Mouse (Mus musculus) cerebral cortex, adult 2 months (tissue): ENCODE measurements around the gene Ifitm5.

Source experiments
- WGBS: fragments of 180-500 bp; shearing (Covaris S2); methylation state at CpG from one replicate; pipeline ENCODE4 v1.1.7; 2018; 5-methylcytosine and 5-hydroxymethylcytosine counted together

Ifitm5 gene

DNA sequence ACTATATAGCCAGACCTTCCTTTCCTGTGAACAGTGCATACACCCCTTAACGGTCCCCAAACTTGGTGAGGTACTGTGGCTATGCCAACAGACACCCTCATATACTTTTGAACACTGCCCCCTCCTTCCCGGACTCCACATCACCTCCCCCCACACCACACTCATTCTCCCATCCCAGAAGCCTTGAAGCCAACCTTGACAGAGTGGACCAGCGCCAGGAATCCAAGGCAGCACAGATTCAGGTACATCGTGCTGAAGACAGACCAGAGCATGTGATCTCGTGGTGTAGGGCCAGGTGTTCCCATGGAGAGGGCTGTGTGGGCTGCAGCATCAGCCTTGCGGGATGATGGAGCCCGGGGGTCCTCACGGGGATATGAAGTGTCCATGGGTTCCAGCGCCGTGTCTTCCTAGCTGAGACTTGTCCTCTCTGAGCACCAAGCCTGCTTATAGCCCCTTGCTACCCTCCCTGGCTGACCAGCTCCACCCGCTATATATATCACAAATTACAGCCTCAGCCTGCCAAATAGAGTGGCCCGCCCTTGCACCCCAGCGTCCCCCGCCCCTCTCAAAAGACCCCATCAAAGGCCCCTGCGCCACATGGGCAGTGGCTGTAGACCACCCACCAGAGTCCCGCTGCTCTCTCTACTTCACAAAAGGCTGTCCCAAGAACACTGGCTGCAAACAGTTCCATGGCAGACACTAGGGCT lies at the start of gene Ifitm5:
TSS of gene Ifitm5 (minus strand) at position 468 of the 707 bp plus-strand sequence.
- WGBS = 78% methylated on average over 16 of the region's 16 CpGs

- WGBS = 86% methylated on average over 11 of the region's 11 CpGs
Observed at GRCm38 (mm10) chr7:140998853-140999700, 49.0 kb upstream of the Ifitm5 start.

DNA sequence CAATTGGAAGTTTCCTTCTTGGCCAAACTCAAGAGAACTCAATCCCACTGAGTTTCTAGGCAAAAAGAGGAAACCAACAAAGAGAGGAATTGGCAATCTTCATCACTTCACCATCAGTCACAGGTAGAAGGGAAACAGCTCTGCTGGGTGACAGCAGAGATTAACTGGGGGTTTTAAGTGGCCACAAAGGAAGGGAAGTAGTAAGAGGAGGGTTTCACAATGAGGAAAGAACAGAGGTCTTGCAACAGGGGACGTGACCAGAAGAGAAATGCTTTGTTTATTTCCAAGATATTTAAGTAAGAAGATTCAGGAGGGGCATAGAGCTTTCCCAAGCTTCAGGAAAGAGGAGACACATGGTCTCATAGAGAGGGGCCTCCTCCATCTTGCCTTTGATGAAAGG lies 47.7 kb upstream of the Ifitm5 start:
- 74% methylated on average over 1 of the region's 1 CpGs for WGBS

GRCm38 (mm10) chr7:140991117-140991689 lies 41.1 kb upstream of the Ifitm5 start:
- 83% methylated on average over 14 of the region's 14 CpGs for WGBS

DNA sequence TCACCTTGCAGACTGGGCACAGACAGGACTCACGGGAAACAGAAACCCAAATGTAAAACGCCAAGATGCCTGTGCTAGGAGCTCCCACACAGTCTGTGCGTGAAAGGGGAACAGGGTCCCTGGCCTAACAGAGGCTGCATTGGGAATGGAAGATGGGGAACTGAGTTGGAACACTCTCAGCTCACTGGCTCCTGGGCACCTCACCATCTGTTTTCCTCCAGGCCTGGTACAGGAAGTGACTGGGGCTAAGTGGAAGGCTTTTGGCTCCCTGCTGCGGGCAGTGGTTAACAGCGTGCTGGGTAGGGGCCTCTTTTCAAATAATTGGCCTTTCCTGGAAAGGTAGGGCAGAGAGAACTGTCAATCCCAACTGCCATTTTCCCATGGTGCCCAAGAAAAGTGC lies 40.5 kb upstream of the Ifitm5 start:
- WGBS = 70% methylated on average over 5 of the region's 5 CpGs

DNA sequence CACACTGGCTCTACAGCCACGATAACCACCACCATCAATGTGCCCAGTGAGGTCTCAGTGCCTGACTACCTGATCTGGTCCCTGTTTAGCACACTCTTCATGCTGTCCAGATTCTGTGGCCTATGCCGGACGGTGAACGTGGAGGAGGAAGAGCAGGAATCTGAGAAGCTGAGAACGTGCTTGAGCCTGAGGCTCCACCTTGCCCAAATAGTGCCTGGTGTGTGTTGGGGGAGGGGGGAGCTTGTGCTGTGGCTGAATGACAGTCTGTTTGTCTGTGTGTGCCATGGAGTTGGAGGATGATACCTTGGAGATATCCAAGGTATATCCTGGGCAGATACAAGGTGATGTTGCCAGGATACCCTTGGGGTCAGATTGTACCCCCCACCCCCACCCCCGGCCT lies 40.1 kb upstream of the Ifitm5 start:
- WGBS = 79% methylated on average over 6 of the region's 6 CpGs

- 67% methylated on average over 4 of the region's 4 CpGs for WGBS
Observed at GRCm38 (mm10) chr7:140989022-140989421, 38.9 kb upstream of the Ifitm5 start.

DNA sequence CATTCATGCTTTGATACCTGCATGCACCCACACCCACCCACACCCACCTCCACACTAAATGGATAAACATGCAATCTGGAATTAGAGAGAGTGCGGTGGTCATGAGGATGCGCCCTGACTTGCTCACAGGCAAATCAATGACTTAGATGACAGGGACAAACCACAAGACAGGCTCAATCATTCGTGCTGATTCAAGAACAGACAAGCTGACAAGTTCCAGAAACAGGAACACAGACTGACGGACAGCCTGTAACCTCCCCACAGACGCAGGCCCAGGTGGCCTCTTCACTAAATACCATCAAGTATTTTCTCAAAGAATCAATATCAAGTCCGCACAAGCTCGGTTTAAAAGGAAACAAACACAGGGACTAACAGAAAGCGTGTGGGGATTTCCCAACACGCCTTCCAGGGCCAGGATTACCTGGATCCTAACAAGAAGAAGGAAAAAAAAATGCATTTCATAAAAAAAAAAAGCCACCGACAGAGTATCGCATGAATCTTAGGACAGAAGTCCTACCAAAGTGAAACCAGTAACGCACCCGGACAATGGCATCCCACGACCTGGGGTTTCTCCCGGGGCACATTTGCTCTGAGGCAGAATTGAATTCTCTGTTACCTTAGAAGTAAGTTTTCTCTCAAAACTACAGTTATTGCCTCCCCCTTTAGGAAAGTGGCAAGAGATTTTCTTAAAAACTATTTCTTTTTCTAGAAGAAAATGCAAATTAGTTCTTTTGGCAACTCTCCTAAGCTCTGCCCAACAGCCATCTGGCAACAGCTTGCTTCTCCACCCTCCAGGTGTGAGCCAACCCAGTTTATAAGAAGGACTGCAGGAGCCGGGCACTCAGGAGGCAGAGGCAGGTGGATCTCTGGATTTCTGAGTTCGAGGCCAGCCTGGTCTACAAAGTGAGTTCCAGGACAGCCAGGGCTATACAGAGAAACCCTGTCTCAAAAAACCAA lies 37.4 kb upstream of the Ifitm5 start:
- 69% methylated on average over 17 of the region's 17 CpGs for WGBS

DNA sequence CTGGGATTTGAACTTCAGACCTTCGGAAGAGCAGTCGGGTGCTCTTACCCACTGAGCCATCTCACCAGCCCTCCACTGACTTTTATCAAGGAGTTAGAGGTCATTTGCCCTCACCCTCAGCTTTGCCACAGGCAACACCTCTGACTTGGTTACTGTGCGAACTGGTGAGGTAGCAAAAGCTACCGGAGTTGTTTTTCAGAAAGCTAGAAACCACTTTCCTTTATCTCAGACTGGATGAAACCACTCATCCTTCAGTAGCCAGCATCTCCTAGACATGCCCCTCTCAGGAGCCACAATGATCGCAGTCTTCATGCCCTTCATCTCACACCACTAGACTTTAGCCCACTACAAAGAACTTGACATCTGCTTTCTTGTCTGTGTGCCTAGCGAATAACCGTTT lies 32.9 kb upstream of the Ifitm5 start:
- 92% methylated on average over 7 of the region's 7 CpGs for WGBS

DNA sequence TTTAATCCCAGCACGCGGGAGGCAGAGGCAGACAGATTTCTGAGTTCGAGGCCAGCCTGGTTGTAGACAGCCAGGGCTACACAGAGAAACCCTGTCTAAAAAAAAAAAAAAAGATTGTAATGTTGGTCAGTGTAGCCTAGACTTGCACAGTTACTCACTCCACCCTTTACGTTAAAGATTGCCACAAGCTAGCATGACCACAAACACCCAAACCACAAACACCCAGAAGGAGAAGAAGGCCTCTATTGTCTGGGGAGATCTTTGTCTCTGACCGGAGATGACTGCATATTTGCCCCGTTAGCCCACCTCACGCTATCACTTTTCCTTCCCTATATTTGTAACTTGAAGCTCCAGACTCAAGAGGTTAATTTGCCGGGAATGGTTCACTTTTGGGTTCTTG lies 31.6 kb upstream of the Ifitm5 start:
- 93% methylated on average over 8 of the region's 8 CpGs for WGBS

DNA sequence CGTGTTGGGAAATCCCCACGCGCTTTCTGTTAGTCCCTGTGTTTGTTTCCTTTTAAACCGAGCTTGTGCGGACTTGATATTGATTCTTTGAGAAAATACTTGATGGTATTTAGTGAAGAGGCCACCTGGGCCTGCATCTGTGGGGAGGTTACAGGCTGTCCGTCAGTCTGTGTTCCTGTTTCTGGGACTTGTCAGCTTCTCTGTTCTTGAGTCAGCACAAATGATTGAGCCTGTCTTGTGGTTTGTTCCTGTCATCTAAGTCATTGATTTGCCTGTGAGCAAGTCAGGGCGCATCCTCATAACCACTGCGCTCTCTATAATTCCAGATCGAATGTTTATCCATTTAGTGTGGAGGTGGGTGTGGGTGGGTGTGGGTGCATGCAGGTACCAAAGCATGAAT lies 26.6 kb upstream of the Ifitm5 start:
- WGBS = 91% methylated on average over 9 of the region's 9 CpGs

GRCm38 (mm10) chr7:140975465-140975864 lies 25.4 kb upstream of the Ifitm5 start:
- WGBS = 53% methylated on average over 3 of the region's 3 CpGs

GRCm38 (mm10) chr7:140974940-140975339 lies 24.8 kb upstream of the Ifitm5 start:
- 46% methylated on average over 9 of the region's 9 CpGs for WGBS

DNA sequence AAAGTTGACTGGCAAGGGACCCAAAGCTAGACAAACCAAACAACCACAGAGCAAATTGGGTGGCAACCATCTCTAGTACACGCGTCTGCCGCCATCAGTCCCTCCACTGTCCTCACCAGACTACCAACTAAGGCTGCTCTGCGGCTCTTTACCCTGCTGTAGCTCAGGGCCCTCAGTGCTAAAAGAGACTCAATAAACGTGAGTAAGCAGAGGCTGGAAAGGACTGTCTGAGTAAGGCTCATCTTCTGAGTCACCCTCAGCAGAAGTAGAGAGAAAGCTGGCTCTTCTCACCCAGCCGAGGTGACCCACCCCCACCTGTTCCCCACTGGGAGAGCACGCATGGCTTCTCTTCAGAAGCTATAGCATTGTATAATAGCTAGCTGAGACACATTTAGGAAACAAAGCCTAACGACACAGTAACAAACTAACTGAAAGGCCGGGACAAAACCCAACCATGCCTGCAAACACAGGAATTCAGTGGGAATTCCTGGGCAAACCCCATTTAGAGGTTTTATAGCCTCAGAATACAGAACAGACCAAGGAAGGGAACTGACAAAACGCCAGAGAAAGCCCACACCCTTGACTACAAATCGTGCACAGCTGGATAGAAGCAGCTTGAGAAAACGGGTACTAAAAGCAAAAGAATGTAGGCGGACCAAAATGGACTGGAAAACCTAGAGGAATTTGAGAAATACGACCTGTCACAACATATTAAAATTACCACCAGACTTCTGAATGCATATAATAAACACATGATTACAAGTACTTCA lies 23.5 kb upstream of the Ifitm5 start:
- 41% methylated on average over 14 of the region's 14 CpGs for WGBS

GRCm38 (mm10) chr7:140971479-140972171 lies 21.5 kb upstream of the Ifitm5 start:
- WGBS = 70% methylated on average over 8 of the region's 8 CpGs

DNA sequence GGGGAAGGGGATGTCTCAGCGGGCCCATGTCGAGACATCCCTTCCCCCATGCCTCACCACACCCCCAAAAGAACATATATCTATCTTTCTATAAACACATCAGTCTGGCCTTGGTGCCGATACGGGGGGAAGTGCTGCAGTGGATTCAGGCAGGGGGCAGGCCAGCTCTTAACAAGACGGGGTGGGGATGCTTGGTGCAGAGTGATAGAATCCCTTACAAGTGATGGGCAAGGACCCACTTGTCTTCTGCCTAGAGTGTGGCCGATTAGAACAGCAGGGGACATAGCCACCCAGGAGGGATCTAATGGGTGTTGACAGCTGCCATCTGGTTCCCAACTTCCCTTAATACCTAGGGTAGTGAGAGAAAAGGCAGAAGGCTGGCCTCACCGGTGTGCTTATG lies 20.8 kb upstream of the Ifitm5 start:
- 75% methylated on average over 7 of the region's 7 CpGs for WGBS

GRCm38 (mm10) chr7:140968710-140969109 lies 18.6 kb upstream of the Ifitm5 start:
- WGBS = 53% methylated on average over 3 of the region's 3 CpGs

DNA sequence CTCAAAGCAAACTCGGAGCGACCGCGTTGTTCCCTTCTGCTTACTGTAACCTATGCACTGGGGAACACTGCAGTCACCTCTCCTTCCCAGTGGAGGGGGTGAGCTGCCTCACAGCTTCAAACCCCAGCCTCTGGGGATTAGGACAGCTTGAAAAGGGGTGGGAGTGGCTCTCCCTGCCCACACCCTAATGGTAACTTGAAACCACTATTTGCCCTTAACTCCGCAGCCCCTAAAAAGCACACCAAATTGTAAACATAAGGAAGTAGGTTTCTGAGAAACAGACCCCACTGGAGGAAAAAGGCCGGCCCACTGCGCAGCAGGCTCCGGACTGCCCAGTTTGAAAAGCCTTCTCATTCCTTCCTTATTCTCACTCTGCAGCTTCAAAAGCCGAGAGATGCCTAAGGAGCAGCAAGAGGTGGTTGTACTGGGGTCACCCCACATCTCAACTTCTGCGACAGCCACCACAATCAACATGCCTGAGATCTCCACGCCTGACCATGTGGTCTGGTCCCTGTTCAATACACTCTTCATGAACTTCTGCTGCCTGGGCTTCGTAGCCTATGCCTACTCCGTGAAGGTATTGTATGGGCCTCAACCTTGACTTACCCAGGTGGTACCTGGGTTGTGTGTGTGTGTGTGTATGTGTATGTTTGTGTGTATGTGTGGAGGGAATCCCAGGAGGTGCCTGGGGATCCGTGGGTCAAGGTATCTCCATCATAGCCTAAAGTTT lies 17.9 kb upstream of the Ifitm5 start:
- 64% methylated on average over 14 of the region's 14 CpGs for WGBS

DNA sequence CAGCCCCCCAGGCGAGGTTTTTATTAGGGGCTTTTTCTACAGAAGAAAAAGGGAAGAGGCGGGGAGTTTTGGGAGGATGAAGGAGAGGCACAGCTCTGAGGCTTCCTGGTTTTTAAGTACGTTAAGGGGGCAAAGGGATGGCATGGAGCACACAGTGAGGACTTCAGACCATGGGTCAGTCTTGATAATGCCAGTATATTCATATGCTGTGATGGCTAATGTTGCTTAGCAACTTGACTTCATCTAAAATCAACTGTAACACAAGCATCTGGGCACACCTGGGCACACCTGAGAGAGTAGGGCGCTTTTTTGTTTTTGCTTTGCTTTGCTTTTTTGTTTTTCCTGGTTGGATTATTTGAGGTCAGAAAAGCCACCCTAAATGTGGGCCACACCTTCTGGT lies 16.8 kb upstream of the Ifitm5 start, which contains the start of gene Ifitm1:
TSS of gene Ifitm1 (plus strand) at position 301 of the 400 bp plus-strand sequence.
- WGBS = 91% methylated on average over 4 of the region's 4 CpGs
